Mouse (Mus musculus): Measurements from ENCODE around the gene Wwox. TPM values are rescaled to one million over a fixed set of nuclear protein-coding genes. Genes with fewer than 3 reads are reported as not detected.
A peak's percentile ranks its signal among the peaks of the same experiment; 100 is the strongest.

Gene Wwox
- polyA plus RNA-seq, 1 experiment from 2014 or later, result 11.0 TPM

DNA sequence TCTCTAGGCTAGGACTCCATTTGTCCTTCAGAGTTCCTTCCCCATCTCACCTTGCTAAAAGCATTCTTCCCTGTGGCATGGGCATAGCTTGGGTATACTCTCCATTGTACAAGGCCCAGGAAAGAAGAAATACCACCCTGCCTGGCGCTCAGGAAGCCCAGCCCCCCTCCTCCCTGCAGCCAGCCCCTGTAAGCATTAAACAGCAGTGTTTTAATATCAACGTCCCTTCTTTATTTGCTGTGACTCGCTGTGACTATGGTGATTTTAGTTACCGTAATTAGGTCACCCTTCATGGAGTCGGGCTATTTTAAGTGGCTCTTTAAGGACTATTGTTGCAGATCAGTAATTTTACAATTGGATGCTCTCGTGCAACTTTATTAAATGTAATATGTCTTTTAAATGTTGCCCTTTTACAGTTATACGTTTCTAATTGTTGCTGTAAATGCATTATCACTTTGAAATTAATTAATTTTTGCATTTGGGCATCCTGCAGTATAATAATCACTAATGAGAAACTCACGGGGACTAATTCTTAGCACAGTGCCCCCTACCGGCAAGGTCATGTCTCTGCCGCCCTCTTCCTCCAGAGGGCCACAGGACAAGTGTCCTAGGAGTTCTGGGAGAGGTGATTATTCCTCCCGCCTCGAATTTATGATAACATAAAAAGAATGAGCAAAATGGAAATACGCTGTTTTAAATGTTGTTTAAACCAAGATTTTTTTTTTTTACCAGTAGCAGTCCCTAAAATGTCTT is 276.0 kb downstream of the Wwox start:
- H3K4me2 ChIP-seq (ENCODE audit: low read depth), result no peak overlapping the region
- 68% methylated on average over 13 of the region's 13 CpGs for WGBS
- DNase-seq (ENCODE audit: low spot score), result no peak
- H3K9me3 ChIP-seq (ENCODE audit: control insufficient read depth, low read length), result no peaks in the 10 kb centered on the region
- no peak for ATAC-seq (ENCODE audit: insufficient read depth, low FRiP score, low TSS enrichment)
- no peaks in the 10 kb centered on the region for H3K27me3 ChIP-seq (ENCODE audit: control insufficient read depth, insufficient read depth, low read length)
- H3K9ac ChIP-seq (ENCODE audit: low read length), result no peak overlapping the region
- no peak overlapping the region for H3K4me3 ChIP-seq (ENCODE audit: low read depth, low read length)
- peaks cover 7% of the 10 kb centered on the region for H3K4me1 ChIP-seq (ENCODE audit: control insufficient read depth, insufficient read depth, low read length)
- no peaks in the 10 kb centered on the region for H3K36me3 ChIP-seq (ENCODE audit: control insufficient read depth, insufficient read depth, low read length)
- H3K27ac ChIP-seq (ENCODE audit: low read depth, low read length), result no peak overlapping the region

- Histone ChIP-seq H3K27me3 (ENCODE audit: control insufficient read depth, insufficient read depth, low read length) (no peaks in the 10 kb centered on the region), H3K4me1 (ENCODE audit: control insufficient read depth, insufficient read depth, low read length) (peaks cover 7% of the 10 kb centered on the region), H3K4me2 (ENCODE audit: low read depth) (no peak overlapping the region), H3K9me3 (ENCODE audit: control insufficient read depth, low read length) (no peaks in the 10 kb centered on the region), H3K27ac (ENCODE audit: low read depth, low read length) (no peak overlapping the region), H3K36me3 (ENCODE audit: control insufficient read depth, insufficient read depth, low read length) (no peaks in the 10 kb centered on the region), H3K9ac (ENCODE audit: low read length) (no peak overlapping the region), H3K4me3 (ENCODE audit: low read depth, low read length) (no peak overlapping the region)
- WGBS, result 34% methylated on average over 14 of the region's 14 CpGs
- ATAC-seq (ENCODE audit: insufficient read depth, low FRiP score, low TSS enrichment) (no peak), DNase-seq (ENCODE audit: low spot score) (no peak)
Observed at GRCm38 (mm10) chr8:114716546-114717255, 277.2 kb downstream of the Wwox start.

GRCm38 (mm10) chr8:114718821-114719220 is 279.4 kb downstream of the Wwox start:
- 81% methylated on average over 4 of the region's 4 CpGs for WGBS
- no peaks in the 10 kb centered on the region for H3K36me3 ChIP-seq (ENCODE audit: control insufficient read depth, insufficient read depth, low read length)
- H3K27me3 ChIP-seq (ENCODE audit: control insufficient read depth, insufficient read depth, low read length), result no peaks in the 10 kb centered on the region
- no peaks in the 10 kb centered on the region for H3K9me3 ChIP-seq (ENCODE audit: control insufficient read depth, low read length)
- no peak overlapping the region for H3K27ac ChIP-seq (ENCODE audit: low read depth, low read length)
- ATAC-seq (ENCODE audit: insufficient read depth, low FRiP score, low TSS enrichment), result no peak
- H3K9ac ChIP-seq (ENCODE audit: low read length), result no peak overlapping the region
- DNase-seq (ENCODE audit: low spot score), result no peak
- H3K4me1 ChIP-seq (ENCODE audit: control insufficient read depth, insufficient read depth, low read length), result peaks cover 7% of the 10 kb centered on the region
- H3K4me3 ChIP-seq (ENCODE audit: low read depth, low read length), result no peak overlapping the region
- H3K4me2 ChIP-seq (ENCODE audit: low read depth), result no peak overlapping the region

DNA sequence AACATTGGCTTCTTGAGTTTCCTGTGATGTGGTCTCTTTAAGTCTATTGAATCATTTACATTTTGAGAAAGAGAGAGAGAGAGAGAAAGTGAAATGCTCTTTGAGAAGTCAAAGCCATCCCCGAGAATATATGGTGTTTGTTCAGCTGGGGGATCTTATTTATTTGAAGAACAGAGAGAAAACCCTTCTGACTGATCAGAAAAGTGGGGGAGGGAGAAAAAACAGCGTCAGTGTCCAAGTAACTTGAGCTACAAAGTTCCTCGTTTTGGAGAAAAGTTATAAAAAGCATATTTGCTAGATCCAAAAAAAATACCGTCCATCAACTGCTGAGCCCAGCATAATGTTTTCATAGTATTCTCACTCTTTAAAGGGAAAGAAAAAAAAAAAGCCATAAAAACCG is 283.2 kb downstream of the Wwox start:
- no peak overlapping the region for H3K4me2 ChIP-seq (ENCODE audit: low read depth)
- H3K9ac ChIP-seq (ENCODE audit: low read length), result no peak overlapping the region
- no peak for DNase-seq (ENCODE audit: low spot score)
- H3K9me3 ChIP-seq (ENCODE audit: control insufficient read depth, low read length), result no peaks in the 10 kb centered on the region
- H3K27me3 ChIP-seq (ENCODE audit: control insufficient read depth, insufficient read depth, low read length), result no peaks in the 10 kb centered on the region
- H3K36me3 ChIP-seq (ENCODE audit: control insufficient read depth, insufficient read depth, low read length), result no peaks in the 10 kb centered on the region
- H3K4me1 ChIP-seq (ENCODE audit: control insufficient read depth, insufficient read depth, low read length), result no peaks in the 10 kb centered on the region
- WGBS, result 53% methylated on average over 5 of the region's 5 CpGs
- no peak for ATAC-seq (ENCODE audit: insufficient read depth, low FRiP score, low TSS enrichment)
- H3K27ac ChIP-seq (ENCODE audit: low read depth, low read length), result no peak overlapping the region
- H3K4me3 ChIP-seq (ENCODE audit: low read depth, low read length), result no peak overlapping the region

DNA sequence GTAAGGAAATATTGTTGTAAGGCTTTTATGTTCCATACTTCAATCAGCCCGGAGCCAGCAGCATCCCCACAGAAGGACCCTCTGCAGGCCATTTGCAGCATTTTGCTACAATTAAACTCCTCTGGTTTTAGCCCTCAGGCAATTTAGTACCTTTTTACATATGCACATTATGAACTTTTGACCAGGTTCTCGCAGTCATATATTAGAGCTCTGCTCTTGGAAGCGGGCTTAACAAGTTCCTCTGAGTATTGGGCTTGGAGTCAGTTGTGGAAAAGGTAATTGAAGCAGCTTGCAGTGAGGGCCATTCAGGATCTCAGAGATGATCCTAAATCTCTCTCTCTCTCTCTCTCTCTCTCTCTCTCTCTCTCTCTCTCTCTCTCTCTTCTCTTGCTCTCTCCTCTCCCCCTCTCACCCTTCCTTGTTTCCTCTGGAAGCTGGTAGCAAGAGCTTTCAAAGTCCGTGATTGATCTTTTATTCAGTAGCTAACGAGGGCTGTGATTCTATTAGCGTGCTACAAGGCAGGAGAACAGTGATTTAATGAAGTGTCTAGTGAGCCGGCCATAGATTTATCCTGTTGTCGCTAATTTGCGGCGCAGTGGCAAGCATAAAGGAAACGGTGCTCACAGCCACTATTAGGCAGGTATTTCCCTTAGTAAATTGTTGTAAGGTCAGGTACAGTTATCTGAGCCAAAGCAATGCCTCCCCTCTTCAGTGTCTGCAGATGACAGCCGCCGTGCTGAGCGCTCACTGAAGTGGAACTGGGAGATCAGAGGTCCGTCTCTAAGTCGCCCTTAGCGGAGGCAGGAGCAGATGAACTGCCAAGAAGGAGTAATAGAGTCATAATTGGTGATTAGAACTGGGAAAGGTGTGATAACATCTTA is 292.0 kb downstream of the Wwox start:
- 0 out of 2 replicates have a peak overlapping the region, but pooled peaks have one; percentile 4 for H3K27ac ChIP-seq (ENCODE audit: low read depth, low read length)
- H3K36me3 ChIP-seq (ENCODE audit: control insufficient read depth, insufficient read depth, low read length), result no peaks in the 10 kb centered on the region
- no peak; the same call in 1 of the 2 replicates for ATAC-seq (ENCODE audit: insufficient read depth, low FRiP score, low TSS enrichment)
- H3K4me3 ChIP-seq (ENCODE audit: low read depth, low read length), result no peak overlapping the region
- no peak overlapping the region for H3K4me2 ChIP-seq (ENCODE audit: low read depth)
- H3K27me3 ChIP-seq (ENCODE audit: control insufficient read depth, insufficient read depth, low read length), result no peaks in the 10 kb centered on the region
- peaks cover 6% of the 10 kb centered on the region for H3K4me1 ChIP-seq (ENCODE audit: control insufficient read depth, insufficient read depth, low read length)
- no peak for DNase-seq (ENCODE audit: low spot score)
- WGBS, result 28% methylated on average over 17 of the region's 17 CpGs
- no peaks in the 10 kb centered on the region for H3K9me3 ChIP-seq (ENCODE audit: control insufficient read depth, low read length)
- H3K9ac ChIP-seq (ENCODE audit: low read length), result no peak overlapping the region

- no peak for DNase-seq (ENCODE audit: low spot score)
- H3K27ac ChIP-seq (ENCODE audit: low read depth, low read length), result no peak overlapping the region
- H3K9ac ChIP-seq (ENCODE audit: low read length), result no peak overlapping the region
- H3K27me3 ChIP-seq (ENCODE audit: control insufficient read depth, insufficient read depth, low read length), result no peaks in the 10 kb centered on the region
- ATAC-seq (ENCODE audit: insufficient read depth, low FRiP score, low TSS enrichment), result no peak
- no peak overlapping the region for H3K4me3 ChIP-seq (ENCODE audit: low read depth, low read length)
- H3K36me3 ChIP-seq (ENCODE audit: control insufficient read depth, insufficient read depth, low read length), result no peaks in the 10 kb centered on the region
- 78% methylated on average over 12 of the region's 12 CpGs for WGBS
- no peak overlapping the region for H3K4me2 ChIP-seq (ENCODE audit: low read depth)
- H3K4me1 ChIP-seq (ENCODE audit: control insufficient read depth, insufficient read depth, low read length), result no peaks in the 10 kb centered on the region
- no peaks in the 10 kb centered on the region for H3K9me3 ChIP-seq (ENCODE audit: control insufficient read depth, low read length)
Observed at GRCm38 (mm10) chr8:114743185-114743915, 303.9 kb downstream of the Wwox start.

DNA sequence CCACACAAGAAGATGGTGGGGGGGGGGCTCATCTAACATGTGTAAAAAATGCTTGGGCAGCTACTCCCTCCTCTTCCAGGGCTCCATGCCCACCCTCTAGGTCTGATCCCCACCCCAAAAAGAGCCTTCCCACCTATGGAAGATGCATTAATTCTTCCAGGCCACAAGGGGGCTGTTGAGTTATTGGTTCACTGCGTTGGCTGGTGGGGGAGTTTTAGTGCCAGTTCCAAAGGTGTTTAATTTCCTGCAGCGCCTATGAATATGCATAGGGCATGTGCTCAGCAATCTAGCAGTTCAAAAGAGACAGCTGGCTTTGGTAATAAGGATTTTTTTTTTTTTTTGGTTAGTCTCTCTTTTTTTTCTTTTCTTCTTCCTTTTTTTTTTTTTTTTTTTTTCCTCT is 306.9 kb downstream of the Wwox start:
- WGBS, result 53% methylated on average over 2 of the region's 2 CpGs
- Histone ChIP-seq H3K9me3 (ENCODE audit: control insufficient read depth, low read length) (no peaks in the 10 kb centered on the region), H3K4me1 (ENCODE audit: control insufficient read depth, insufficient read depth, low read length) (no peaks in the 10 kb centered on the region), H3K36me3 (ENCODE audit: control insufficient read depth, insufficient read depth, low read length) (no peaks in the 10 kb centered on the region), H3K9ac (ENCODE audit: low read length) (no peak overlapping the region), H3K4me3 (ENCODE audit: low read depth, low read length) (no peak overlapping the region), H3K27me3 (ENCODE audit: control insufficient read depth, insufficient read depth, low read length) (no peaks in the 10 kb centered on the region), H3K27ac (ENCODE audit: low read depth, low read length) (no peak overlapping the region), H3K4me2 (ENCODE audit: low read depth) (no peak overlapping the region)
- ATAC-seq (ENCODE audit: insufficient read depth, low FRiP score, low TSS enrichment) (no peak), DNase-seq (ENCODE audit: low spot score) (no peak)
